8 mouse cellular contexts compared by ENCODE assay signal in the genomic region with DNA sequence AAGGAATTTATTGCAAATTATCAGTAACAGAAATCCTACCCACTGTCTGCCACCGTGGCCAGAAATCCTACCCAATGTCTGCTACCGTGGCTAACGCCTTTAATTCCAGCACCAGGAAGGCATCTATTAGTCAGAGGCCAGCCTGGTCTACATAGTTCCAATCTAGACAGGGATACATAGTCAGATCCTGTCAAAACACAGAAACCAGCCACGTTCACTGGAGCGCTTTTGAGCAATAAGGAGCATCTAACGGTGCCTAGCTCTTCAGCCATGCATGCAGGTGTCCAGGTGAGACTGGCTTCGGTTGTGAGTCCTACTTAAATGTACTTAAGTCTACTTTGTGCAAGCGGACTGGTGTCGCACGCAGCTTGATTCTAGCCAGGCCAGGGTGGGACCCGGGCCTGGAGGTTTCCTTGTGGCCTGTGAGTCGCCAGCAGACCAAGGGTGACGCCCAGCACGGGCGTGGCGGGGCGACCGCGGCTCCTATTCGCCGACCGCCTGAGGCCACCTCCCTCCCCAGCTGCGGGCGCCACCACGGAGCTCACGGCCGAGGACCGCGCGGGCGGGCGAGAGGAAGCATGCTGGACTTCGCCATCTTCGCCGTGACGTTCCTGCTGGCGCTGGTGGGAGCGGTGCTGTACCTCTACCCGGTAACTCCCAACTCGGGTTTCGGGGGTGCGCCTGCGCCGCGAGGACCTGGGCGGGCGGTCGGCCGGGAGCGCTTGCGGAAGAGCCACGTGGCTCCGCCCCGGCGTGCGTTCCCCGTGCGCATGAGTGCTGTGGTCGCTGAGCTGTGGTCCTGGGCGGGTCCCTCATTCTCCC. TPM values are rescaled to one million over a fixed set of nuclear protein-coding genes. Genes with fewer than 3 reads are reported as not detected.
DNase-seq lines count a peak whose midpoint lies in the region; ATAC-seq and TF ChIP-seq lines count a peak whose summit lies in the region.

A gene (plus strand): TSS at position 516 of the 822 bp plus-strand sequence.

- POLR2A ChIA-PET in Patski (lab: Charles Lee) = interaction anchor here (1.3 kb wide), 1 partner anchor 70 kb away, joined by 3 read pairs; no protein-coding TSS in a partner anchor

- no peaks in the 10 kb centered on the region for H3K9me3 ChIP-seq in hindbrain, embryonic 13.5 days

- H3K27ac ChIP-seq in hindbrain, embryonic 13.5 days = peak within 1 kb of the TSS; percentile 93

- H3K4me2 ChIP-seq in hindbrain, embryonic 13.5 days = peak within 1 kb of the TSS; percentile 82

- peak within 1 kb of the TSS; percentile 80 for H3K9ac ChIP-seq in hindbrain, embryonic 13.5 days

- ATAC-seq in Patski = peak; percentile 98
- ATAC-seq in hindbrain, embryonic 13.5 days (ENCODE audit: low FRiP score) = peak; percentile 99

- WGBS in hindbrain, embryonic 13.5 days = 2% methylated on average over 60 of the region's 60 CpGs

- TF ChIP-seq CTCF in Patski (IDR thresholded peaks at IDR 0.05) = no peak

- H3K36me3 ChIP-seq in hindbrain, embryonic 13.5 days = peaks cover 7% of the 10 kb centered on the region

- peak; percentile 34 for DNase-seq in Patski (ENCODE audit: low read depth, low spot score)
- DNase-seq in cerebellum, postnatal 14 days = peak; percentile 91 to 94
- peak; percentile 86 to 87 for DNase-seq in frontal cortex, postnatal 14 days (ENCODE audit: low spot score in 2 of 2)
- peak; percentile 81 to 92 for DNase-seq in layer of hippocampus, postnatal 25 days (ENCODE audit: extremely low spot score in 1 of 2, low spot score in 1 of 2)
- DNase-seq in lung, postnatal 25 days (ENCODE audit: low spot score) = peak; percentile 90
- DNase-seq in retina, embryonic 14.5 days (ENCODE audit: low spot score) = peak; percentile 85
- peak; percentile 93 for DNase-seq in thymus, postnatal 4 days

- CTCF ChIA-PET in Patski (lab: Charles Lee) = interaction anchor here (1.0 to 1.7 kb wide), 5 partner anchors 25 to 522 kb away, joined by 3 to 4 read pairs (median 4); no protein-coding TSS in a partner anchor

- in situ Hi-C loops in Patski (cut with MboI; ENCODE audit: low pct_unique_long_range_greater_than_20kb) = loop anchor here (25.0 kb wide), 1 partner anchor 519 kb away; no protein-coding TSS in a partner anchor

- peaks cover 13% of the 10 kb centered on the region for H3K4me1 ChIP-seq in hindbrain, embryonic 13.5 days (replicated peaks)

- H3K4me3 ChIP-seq in hindbrain, embryonic 13.5 days = peak within 1 kb of the TSS; percentile 67

- H3K27me3 ChIP-seq in Patski = no peaks in the 10 kb centered on the region
- no peaks in the 10 kb centered on the region for H3K27me3 ChIP-seq in hindbrain, embryonic 13.5 days

RNA-seq across cellular contexts. Expression of the gene that starts here (rescaled TPM):
- polyA plus RNA-seq in Patski (2021) = 24.8 TPM
- 14.7 and 19.8 TPM in 2 replicates for polyA plus RNA-seq in hindbrain, embryonic 13.5 days (2015; fragmentation: Nextera tagmentation; extraction: Ambion mirVana)
- total RNA-seq in layer of hippocampus, postnatal 25 days (2021) = 10 to 100 TPM; 11.9 to 12.2 TPM

Comparison
In these comparisons a context has a peak if more than half of its experiments do, and no peak if none do; other contexts are left out.
1. Peak in every context shown above with its lines: DNase-seq, ATAC-seq, H3K4me3 ChIP-seq and H3K27ac ChIP-seq.
2. DNase-seq: peak in every context shown above with its lines; median percentile 93 in thymus, postnatal 4 days; 92 in cerebellum, postnatal 14 days; 90 in lung, postnatal 25 days; 86 in frontal cortex, postnatal 14 days; 86 in layer of hippocampus, postnatal 25 days; 85 in retina, embryonic 14.5 days; 34 in Patski.